Mouse (Mus musculus): ENCODE results near the gene Tmem258. TPM values are rescaled to one million over a fixed set of nuclear protein-coding genes. Genes with fewer than 3 reads are reported as not detected.
"Not testable (repeated sequence)": the region's sequence is repeated elsewhere in the genome, so short reads cannot be mapped to it uniquely, and the experiment has no call there.

Gene Tmem258
- 102 and 135 TPM in 2 replicates for total RNA-seq (2014; rRNA removed)
- polyA plus RNA-seq (2015; fragmentation: Nextera tagmentation; extraction: Ambion mirVana) = 310 and 398 TPM in 2 replicates

DNA sequence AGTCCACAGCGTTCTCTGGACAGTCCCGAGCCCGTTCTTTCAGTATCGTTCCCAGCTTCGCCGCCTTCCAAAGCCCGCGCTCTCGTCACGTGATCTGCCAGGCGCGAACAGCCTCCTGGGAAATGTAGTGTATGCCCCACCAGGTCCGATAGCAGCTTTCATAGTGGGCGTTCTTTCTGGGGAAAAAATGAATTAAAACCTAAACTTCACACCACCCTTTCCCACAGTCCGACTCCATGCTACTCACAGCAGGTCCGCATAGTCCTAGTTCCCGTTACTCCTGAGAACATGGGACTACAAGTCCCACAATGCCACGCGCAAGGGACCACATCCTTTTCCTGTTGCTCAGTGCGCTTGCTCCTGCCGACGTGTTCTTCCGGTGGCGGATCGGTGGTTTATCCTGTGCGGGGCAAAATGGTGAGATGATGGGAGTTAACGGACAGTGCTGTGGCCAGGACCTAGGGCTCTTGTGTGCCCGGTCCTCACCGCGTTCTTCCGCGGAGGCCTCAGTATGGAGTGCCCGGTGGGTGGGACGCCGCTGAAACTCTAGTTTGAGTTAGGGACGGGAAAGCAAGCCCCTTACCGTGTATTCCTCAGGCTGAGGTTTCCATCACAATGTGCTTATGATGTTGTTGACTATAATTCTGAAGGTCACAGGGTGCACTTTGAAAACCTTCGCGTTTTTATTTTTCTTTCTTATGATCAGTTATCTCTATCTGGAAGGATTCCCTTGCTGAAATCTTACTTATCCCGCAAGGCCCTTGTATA, at the start of gene Tmem258, which contains the start of gene Fen1:
Gene Tmem258, plus strand, starts transcription at position 167 of the 768 bp plus-strand sequence.
Gene Fen1, minus strand, starts transcription at position 322 of the 768 bp plus-strand sequence.
- Histone ChIP-seq H3K4me2 (ENCODE audit: low read depth) (peak within 1 kb of the TSS; percentile 83), H3K27ac (ENCODE audit: low read depth, low read length) (peak within 1 kb of the TSS; percentile 71), H3K4me3 (ENCODE audit: low read depth, low read length) (peak within 1 kb of the TSS; percentile 78), H3K27me3 (ENCODE audit: insufficient read depth, low read length) (no peaks in the 10 kb centered on the region), H3K9me3 (ENCODE audit: low read length) (no peaks in the 10 kb centered on the region), H3K36me3 (ENCODE audit: insufficient read depth) (peaks cover 44% of the 10 kb centered on the region), H3K4me1 (ENCODE audit: insufficient read depth) (0 out of 2 replicates have a peak, but pooled peaks cover 8% of the 10 kb centered on the region), H3K9ac (peak within 1 kb of the TSS; percentile 60)
- ATAC-seq = peak; percentile 97
- TF ChIP-seq CTCF (IDR thresholded peaks at IDR 0.05; ENCODE audit: low read depth) = no peak
- DNase-seq = peak; percentile 97
- WGBS = 1% methylated on average over 40 of the region's 40 CpGs

DNA sequence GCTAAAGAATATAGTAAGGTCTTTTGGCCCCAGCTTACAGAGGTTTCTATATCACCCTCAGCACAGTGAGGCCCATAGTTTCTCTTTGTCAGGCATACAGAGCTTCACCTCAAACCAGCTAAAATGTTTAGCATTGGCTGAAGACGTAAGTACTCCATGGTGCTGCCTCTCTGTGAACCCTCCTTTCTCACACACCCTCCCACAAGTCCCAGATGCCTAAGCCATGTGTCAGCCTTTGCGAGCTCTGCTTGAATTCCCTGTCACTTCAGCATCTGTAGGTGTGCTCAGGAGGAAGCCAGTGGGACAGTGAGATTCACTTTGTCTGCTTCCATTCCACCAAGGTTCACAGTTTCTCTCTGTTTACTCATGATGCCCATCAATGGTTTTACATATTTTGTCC, 46.1 kb upstream of the Tmem258 start:
- ATAC-seq (no peak), DNase-seq (no peak)
- WGBS = 83% methylated on average over 2 of the region's 2 CpGs
- no peaks in the 10 kb centered on the region for H3K4me1 ChIP-seq (ENCODE audit: insufficient read depth)
- TF ChIP-seq CTCF (IDR thresholded peaks at IDR 0.05; ENCODE audit: low read depth) = no peak
- H3K4me2 ChIP-seq (ENCODE audit: low read depth) = no peak overlapping the region
- no peak overlapping the region for H3K4me3 ChIP-seq (ENCODE audit: low read depth, low read length)
- no peaks in the 10 kb centered on the region for H3K36me3 ChIP-seq (ENCODE audit: insufficient read depth)
- no peaks in the 10 kb centered on the region for H3K9me3 ChIP-seq (ENCODE audit: low read length)
- H3K9ac ChIP-seq = no peak overlapping the region
- H3K27me3 ChIP-seq (ENCODE audit: insufficient read depth, low read length) = no peaks in the 10 kb centered on the region
- H3K27ac ChIP-seq (ENCODE audit: low read depth, low read length) = no peak overlapping the region

DNA sequence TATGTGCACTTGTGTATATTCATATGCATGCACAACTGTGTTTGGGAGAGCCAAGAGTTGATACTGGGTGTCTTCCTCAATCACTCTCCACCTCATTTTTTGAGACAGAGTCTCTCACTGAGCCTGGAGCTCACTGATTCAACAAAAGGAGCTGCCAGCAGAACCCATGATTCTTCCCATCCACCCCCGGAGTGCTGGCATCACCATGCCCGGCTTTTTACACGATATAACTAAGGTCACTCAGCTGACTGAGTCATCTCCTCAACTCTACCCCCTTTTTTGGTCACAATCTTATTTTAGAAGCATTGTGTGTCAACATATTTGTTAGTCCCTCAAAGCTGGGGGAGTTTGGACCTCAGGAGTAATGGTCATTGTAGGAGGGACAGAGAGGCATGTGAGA, 39.9 kb upstream of the Tmem258 start:
- Histone ChIP-seq H3K9me3 (ENCODE audit: low read length) (no peaks in the 10 kb centered on the region), H3K4me2 (ENCODE audit: low read depth) (no peak overlapping the region), H3K4me1 (ENCODE audit: insufficient read depth) (no peaks in the 10 kb centered on the region), H3K27ac (ENCODE audit: low read depth, low read length) (no peak overlapping the region), H3K36me3 (ENCODE audit: insufficient read depth) (no peaks in the 10 kb centered on the region), H3K9ac (no peak overlapping the region), H3K4me3 (ENCODE audit: low read depth, low read length) (no peak overlapping the region), H3K27me3 (ENCODE audit: insufficient read depth, low read length) (no peaks in the 10 kb centered on the region)
- WGBS = 93% methylated on average over 3 of the region's 3 CpGs
- no peak for ATAC-seq
- no peak for DNase-seq
- TF ChIP-seq CTCF (IDR thresholded peaks at IDR 0.05; ENCODE audit: low read depth) = no peak

DNA sequence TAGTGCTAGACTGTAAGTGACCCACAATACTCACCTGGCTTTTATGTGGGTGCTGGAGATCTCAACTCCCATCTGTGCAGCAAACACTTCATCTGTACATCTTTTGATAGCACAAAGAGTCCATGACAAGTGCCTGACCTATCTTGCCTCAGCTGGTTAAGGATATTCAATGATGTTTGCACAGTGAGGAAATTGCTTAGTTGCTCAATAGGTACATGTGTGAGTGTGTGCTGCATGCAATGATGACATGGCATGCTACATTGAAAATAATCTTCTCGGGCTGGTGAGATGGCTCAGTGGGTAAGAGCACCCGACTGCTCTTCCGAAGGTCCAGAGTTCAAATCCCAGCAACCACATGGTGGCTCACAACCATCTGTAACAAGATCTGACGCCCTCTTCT, 37.9 kb upstream of the Tmem258 start:
- H3K4me1 ChIP-seq (ENCODE audit: insufficient read depth); ATAC-seq: not testable (repeated sequence)

DNA sequence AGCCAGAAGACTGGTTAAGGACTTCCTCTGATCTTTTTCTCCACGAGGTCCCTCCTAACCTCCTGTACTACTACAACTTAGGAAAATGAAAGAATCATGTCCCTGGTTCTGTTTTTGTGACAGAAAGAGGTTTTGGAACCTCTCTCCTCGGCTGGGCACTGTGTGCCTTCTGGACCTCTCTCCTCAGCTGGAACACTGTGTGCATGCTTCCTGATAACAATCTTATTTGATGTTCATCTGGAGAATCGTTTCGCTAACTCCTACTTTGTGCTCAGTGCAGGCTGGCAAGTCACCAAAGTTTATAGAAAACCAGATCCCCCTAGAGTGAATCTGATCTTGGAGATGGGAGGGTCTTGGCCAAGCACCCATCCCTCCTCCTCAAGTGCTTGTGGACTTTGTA, 36.7 kb upstream of the Tmem258 start:
- Histone ChIP-seq H3K9me3 (ENCODE audit: low read length) (no peaks in the 10 kb centered on the region), H3K36me3 (ENCODE audit: insufficient read depth) (no peaks in the 10 kb centered on the region), H3K4me1 (ENCODE audit: insufficient read depth) (no peaks in the 10 kb centered on the region), H3K9ac (no peak overlapping the region), H3K27ac (ENCODE audit: low read depth, low read length) (no peak overlapping the region), H3K4me2 (ENCODE audit: low read depth) (no peak overlapping the region), H3K4me3 (ENCODE audit: low read depth, low read length) (no peak overlapping the region), H3K27me3 (ENCODE audit: insufficient read depth, low read length) (no peaks in the 10 kb centered on the region)
- DNase-seq = no peak
- no peak for ATAC-seq
- 77% methylated on average over 4 of the region's 4 CpGs for WGBS
- TF ChIP-seq CTCF (IDR thresholded peaks at IDR 0.05; ENCODE audit: low read depth) = no peak

More for the DNA sequence above, 37.9 kb upstream of the Tmem258 start:
- not testable (repeated sequence) for H3K27me3 ChIP-seq (ENCODE audit: insufficient read depth, low read length); H3K4me3 ChIP-seq (ENCODE audit: low read depth, low read length); H3K9me3 ChIP-seq (ENCODE audit: low read length); DNase-seq; H3K27ac ChIP-seq (ENCODE audit: low read depth, low read length); H3K9ac ChIP-seq; H3K36me3 ChIP-seq (ENCODE audit: insufficient read depth); H3K4me2 ChIP-seq (ENCODE audit: low read depth)
- WGBS = 98% methylated on average over 3 of the region's 4 CpGs

DNA sequence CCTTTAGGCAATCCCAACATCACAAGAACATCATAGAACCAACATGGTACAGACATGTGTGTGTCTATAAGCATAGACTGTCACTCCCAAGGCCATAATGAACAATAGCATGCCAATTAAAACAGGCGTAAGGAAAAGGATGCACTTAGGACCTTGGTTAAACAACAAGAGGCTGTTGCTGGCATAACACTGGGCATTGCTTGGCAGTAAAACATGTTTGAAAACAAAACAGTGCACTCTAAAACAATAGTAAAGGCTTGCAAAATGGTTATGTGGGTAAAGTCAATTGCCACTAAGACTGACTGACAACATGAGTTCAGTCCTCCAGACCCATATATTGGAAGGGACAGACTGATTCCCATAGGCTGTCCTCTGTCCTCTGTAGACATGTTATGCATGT, 35.9 kb upstream of the Tmem258 start:
- Histone ChIP-seq H3K36me3 (ENCODE audit: insufficient read depth) (no peaks in the 10 kb centered on the region), H3K4me1 (ENCODE audit: insufficient read depth) (no peaks in the 10 kb centered on the region), H3K4me2 (ENCODE audit: low read depth) (no peak overlapping the region), H3K27ac (ENCODE audit: low read depth, low read length) (no peak overlapping the region), H3K9me3 (ENCODE audit: low read length) (no peaks in the 10 kb centered on the region), H3K27me3 (ENCODE audit: insufficient read depth, low read length) (no peaks in the 10 kb centered on the region), H3K4me3 (ENCODE audit: low read depth, low read length) (no peak overlapping the region), H3K9ac (no peak overlapping the region)
- no peak for TF ChIP-seq CTCF (IDR thresholded peaks at IDR 0.05; ENCODE audit: low read depth)
- 67% methylated on average over 1 of the region's 1 CpGs for WGBS
- no peak for ATAC-seq
- DNase-seq = no peak

DNA sequence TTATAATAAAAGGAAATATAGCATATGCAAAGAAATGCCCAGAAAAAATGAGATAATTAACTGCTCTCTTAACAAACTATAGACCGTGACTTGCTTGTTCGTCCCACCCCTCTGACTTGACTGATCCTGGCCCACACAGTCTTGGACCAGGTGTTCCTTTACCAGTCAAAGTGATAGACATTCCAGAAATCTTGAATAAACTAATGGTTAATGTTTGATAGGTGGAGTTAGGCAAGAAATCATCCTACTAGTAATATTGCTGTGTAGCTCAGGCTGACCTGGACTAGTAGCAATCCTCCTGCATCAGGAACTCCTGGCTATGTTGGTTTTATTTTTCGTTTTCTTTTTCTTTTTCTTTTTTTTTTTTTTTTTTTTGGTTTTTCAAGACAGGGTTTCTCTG, 35.4 kb upstream of the Tmem258 start:
- 86% methylated on average over 3 of the region's 3 CpGs for WGBS
- TF ChIP-seq CTCF (IDR thresholded peaks at IDR 0.05; ENCODE audit: low read depth) = no peak
- no peak overlapping the region for H3K9ac ChIP-seq
- H3K4me3 ChIP-seq (ENCODE audit: low read depth, low read length) = no peak overlapping the region
- no peaks in the 10 kb centered on the region for H3K4me1 ChIP-seq (ENCODE audit: insufficient read depth)
- no peak overlapping the region for H3K4me2 ChIP-seq (ENCODE audit: low read depth)
- H3K27me3 ChIP-seq (ENCODE audit: insufficient read depth, low read length) = no peaks in the 10 kb centered on the region
- no peaks in the 10 kb centered on the region for H3K36me3 ChIP-seq (ENCODE audit: insufficient read depth)
- ATAC-seq (no peak), DNase-seq (no peak)
- H3K27ac ChIP-seq (ENCODE audit: low read depth, low read length) = no peak overlapping the region
- H3K9me3 ChIP-seq (ENCODE audit: low read length) = no peaks in the 10 kb centered on the region
